Mouse (Mus musculus): ENCODE results near the gene Mrps21. TPM values are rescaled to one million over a fixed set of nuclear protein-coding genes. Genes with fewer than 3 reads are reported as not detected.
"Not testable (repeated sequence)": the region's sequence is repeated elsewhere in the genome, so short reads cannot be mapped to it uniquely, and the experiment has no call there.

Mrps21 gene
- polyA plus RNA-seq, 1 experiment from 2014 or later, result 315 TPM

DNA sequence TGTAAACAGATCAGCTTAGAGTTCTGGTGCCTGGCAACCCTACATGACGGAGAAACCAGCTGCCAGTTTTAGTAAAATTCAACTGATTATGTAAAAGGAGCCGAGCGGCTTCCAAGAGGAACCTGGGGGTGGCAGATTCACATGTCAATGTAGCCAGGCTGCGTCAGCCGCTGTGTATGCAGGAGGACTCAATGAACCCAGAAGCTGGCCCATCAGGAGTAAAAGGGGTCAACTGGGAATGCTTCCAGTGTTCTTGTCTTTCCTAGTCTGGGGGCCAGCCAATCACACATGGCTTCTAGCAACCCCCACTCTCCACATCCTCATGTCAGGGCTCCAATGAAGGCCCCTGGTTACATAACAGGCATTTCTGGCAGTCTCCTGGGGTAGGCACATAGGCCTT, 6.3 kb downstream of the Mrps21 start:
- H3K9ac ChIP-seq (ENCODE audit: low read depth, low read length), result no peak overlapping the region
- ATAC-seq (ENCODE audit: low read depth), result no peak
- DNase-seq (ENCODE audit: low spot score), result no peak
- no peaks in the 10 kb centered on the region for H3K9me3 ChIP-seq (ENCODE audit: control insufficient read depth, low read length)
- WGBS, result 95% methylated on average over 5 of the region's 5 CpGs
- no peaks in the 10 kb centered on the region for H3K4me1 ChIP-seq (ENCODE audit: control insufficient read depth, insufficient read depth, low read length)
- H3K27ac ChIP-seq (replicated peaks; ENCODE audit: low read depth, low read length), result no peak overlapping the region
- H3K4me3 ChIP-seq (ENCODE audit: low read depth, low read length), result no peak overlapping the region
- no peaks in the 10 kb centered on the region for H3K27me3 ChIP-seq (replicated peaks; ENCODE audit: control insufficient read depth, insufficient read depth, low read length)
- peaks cover 67% of the 10 kb centered on the region for H3K36me3 ChIP-seq (ENCODE audit: control insufficient read depth, insufficient read depth, low read length)
- H3K4me2 ChIP-seq (ENCODE audit: low read depth, low read length), result no peak overlapping the region

DNA sequence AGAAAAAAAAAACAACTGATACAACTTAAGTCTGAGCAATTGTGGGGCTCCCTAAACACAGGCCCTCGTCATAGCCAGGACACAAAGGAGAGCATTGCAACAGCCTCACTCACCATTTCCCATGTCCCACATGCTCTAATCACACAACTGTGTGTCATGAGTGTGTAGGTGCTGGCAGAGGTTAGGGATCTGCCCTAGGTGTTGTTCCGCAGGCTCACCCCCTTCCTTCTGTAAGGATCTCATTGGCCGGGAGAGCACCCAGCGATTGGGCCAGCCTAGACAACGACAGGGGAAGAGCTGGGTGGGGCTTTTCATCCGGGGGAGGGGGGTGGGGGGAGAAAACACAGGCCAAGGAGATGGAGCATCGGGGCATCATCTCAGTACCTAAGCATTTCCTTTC, 7.7 kb downstream of the Mrps21 start:
- no peaks in the 10 kb centered on the region for H3K27me3 ChIP-seq (replicated peaks; ENCODE audit: control insufficient read depth, insufficient read depth, low read length)
- no peaks in the 10 kb centered on the region for H3K9me3 ChIP-seq (ENCODE audit: control insufficient read depth, low read length)
- H3K9ac ChIP-seq (ENCODE audit: low read depth, low read length), result no peak overlapping the region
- no peak overlapping the region for H3K4me2 ChIP-seq (ENCODE audit: low read depth, low read length)
- no peak overlapping the region for H3K27ac ChIP-seq (replicated peaks; ENCODE audit: low read depth, low read length)
- H3K36me3 ChIP-seq (ENCODE audit: control insufficient read depth, insufficient read depth, low read length), result peaks cover 55% of the 10 kb centered on the region
- 74% methylated on average over 7 of the region's 7 CpGs for WGBS
- no peak overlapping the region for H3K4me3 ChIP-seq (ENCODE audit: low read depth, low read length)
- ATAC-seq (ENCODE audit: low read depth) (no peak), DNase-seq (ENCODE audit: low spot score) (no peak)
- no peaks in the 10 kb centered on the region for H3K4me1 ChIP-seq (ENCODE audit: control insufficient read depth, insufficient read depth, low read length)

DNA sequence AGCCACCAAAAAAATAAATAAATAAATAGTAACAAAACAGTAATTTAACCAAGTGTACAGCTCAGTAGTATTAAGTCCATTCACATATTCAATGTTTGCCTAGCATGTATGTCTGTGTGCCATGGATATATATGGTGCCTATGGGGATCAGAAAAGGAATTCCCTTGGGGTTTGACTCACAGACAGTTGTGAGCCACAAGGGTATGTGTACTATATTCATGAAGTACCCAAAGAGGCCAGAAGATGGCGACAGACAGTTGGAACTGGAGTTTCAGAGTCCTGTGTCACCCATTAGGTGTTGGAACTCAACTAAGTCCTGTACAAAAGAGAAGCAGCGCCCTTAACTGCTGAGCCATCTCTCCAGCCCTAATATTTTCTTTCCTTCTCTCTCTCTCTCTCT, 9.5 kb downstream of the Mrps21 start:
- peak; percentile 71 for ATAC-seq (ENCODE audit: low read depth)
- Histone ChIP-seq H3K4me2 (ENCODE audit: low read depth, low read length) (no peak overlapping the region), H3K4me1 (ENCODE audit: control insufficient read depth, insufficient read depth, low read length) (no peaks in the 10 kb centered on the region), H3K4me3 (ENCODE audit: low read depth, low read length) (no peak overlapping the region), H3K9ac (ENCODE audit: low read depth, low read length) (no peak overlapping the region), H3K9me3 (ENCODE audit: control insufficient read depth, low read length) (no peaks in the 10 kb centered on the region), H3K36me3 (ENCODE audit: control insufficient read depth, insufficient read depth, low read length) (peaks cover 39% of the 10 kb centered on the region), H3K27me3 (replicated peaks; ENCODE audit: control insufficient read depth, insufficient read depth, low read length) (no peaks in the 10 kb centered on the region), H3K27ac (replicated peaks; ENCODE audit: low read depth, low read length) (no peak overlapping the region)
- DNase-seq (ENCODE audit: low spot score), result peak; percentile 82
- WGBS, result 45% methylated on average over 2 of the region's 2 CpGs

DNA sequence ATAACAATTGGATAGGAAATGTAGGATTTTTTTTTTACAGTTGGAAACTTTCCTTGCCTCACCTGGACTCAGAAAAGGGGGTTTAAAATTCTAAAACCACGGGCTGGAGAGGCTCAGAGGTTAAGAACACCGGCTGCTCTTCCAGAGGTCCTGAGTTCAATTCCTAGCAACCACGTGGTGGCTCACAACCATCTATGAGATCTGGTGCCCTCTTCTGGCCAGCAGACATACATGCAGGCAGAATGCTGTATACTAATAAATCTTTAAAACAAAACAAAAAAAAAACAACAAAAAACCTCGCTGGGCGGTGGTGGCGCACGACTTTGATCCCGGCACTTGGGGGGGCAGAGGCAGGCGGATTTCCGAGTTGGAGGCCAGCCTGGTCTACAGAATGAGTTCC, 10.1 kb downstream of the Mrps21 start:
- 76% methylated on average over 10 of the region's 10 CpGs for WGBS
- no peak for DNase-seq (ENCODE audit: low spot score)
- H3K27me3 ChIP-seq (replicated peaks; ENCODE audit: control insufficient read depth, insufficient read depth, low read length), result no peaks in the 10 kb centered on the region
- ATAC-seq (ENCODE audit: low read depth), result no peak
- no peak overlapping the region for H3K4me2 ChIP-seq (ENCODE audit: low read depth, low read length)
- H3K27ac ChIP-seq (replicated peaks; ENCODE audit: low read depth, low read length), result no peak overlapping the region
- H3K9ac ChIP-seq (ENCODE audit: low read depth, low read length), result no peak overlapping the region
- no peak overlapping the region for H3K4me3 ChIP-seq (ENCODE audit: low read depth, low read length)
- no peaks in the 10 kb centered on the region for H3K9me3 ChIP-seq (ENCODE audit: control insufficient read depth, low read length)
- no peaks in the 10 kb centered on the region for H3K4me1 ChIP-seq (ENCODE audit: control insufficient read depth, insufficient read depth, low read length)
- peaks cover 35% of the 10 kb centered on the region for H3K36me3 ChIP-seq (ENCODE audit: control insufficient read depth, insufficient read depth, low read length)

DNA sequence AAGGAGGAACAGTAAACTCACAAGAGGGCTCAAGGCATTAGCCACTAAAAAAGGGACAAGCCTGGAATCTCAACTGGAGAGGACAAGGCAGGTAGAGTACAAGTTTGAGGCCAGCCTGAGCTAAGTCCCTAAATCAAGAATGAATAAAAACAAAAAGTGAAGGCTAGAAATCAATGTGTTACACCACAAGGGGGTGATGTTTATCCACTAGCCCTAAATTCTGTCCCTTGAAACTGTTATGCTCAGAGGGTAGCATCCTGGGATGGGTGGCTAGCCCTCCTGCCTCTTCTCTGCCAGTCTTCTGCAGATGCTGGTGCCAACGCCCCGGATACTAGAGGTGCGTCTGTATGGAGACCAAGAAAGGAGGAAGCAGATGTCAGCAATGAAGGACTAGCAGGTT, 11.0 kb downstream of the Mrps21 start:
- 89% methylated on average over 3 of the region's 3 CpGs for WGBS
- Histone ChIP-seq H3K4me2 (ENCODE audit: low read depth, low read length) (no peak overlapping the region), H3K27ac (replicated peaks; ENCODE audit: low read depth, low read length) (no peak overlapping the region), H3K36me3 (ENCODE audit: control insufficient read depth, insufficient read depth, low read length) (peaks cover 29% of the 10 kb centered on the region), H3K9me3 (ENCODE audit: control insufficient read depth, low read length) (no peaks in the 10 kb centered on the region), H3K27me3 (replicated peaks; ENCODE audit: control insufficient read depth, insufficient read depth, low read length) (no peaks in the 10 kb centered on the region), H3K4me3 (ENCODE audit: low read depth, low read length) (no peak overlapping the region), H3K4me1 (ENCODE audit: control insufficient read depth, insufficient read depth, low read length) (no peaks in the 10 kb centered on the region), H3K9ac (ENCODE audit: low read depth, low read length) (no peak overlapping the region)
- no peak for ATAC-seq (ENCODE audit: low read depth)
- no peak for DNase-seq (ENCODE audit: low spot score)

DNA sequence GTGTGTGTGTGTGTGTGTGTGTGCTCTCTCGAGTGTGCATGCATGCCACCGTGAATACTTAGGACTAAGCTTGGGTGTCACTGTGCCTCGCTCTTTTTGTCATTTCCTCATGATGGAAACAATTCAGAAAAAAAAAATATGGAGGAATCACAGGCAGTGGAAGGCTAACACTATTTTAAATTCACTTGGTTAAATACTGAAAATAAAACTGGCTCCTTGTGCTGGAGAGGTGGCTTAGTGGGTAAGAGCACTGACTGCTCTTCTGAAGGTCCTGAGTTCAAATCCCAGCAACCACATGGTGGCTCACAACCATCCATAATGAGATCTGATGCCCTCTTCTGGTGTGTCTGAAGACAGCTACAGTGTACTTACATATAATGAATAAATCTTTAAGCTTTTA, 13.0 kb downstream of the Mrps21 start:
- not testable (repeated sequence) for H3K27me3 ChIP-seq (replicated peaks; ENCODE audit: control insufficient read depth, insufficient read depth, low read length); ATAC-seq (ENCODE audit: low read depth); H3K27ac ChIP-seq (replicated peaks; ENCODE audit: low read depth, low read length); H3K4me1 ChIP-seq (ENCODE audit: control insufficient read depth, insufficient read depth, low read length); H3K4me2 ChIP-seq (ENCODE audit: low read depth, low read length); H3K9me3 ChIP-seq (ENCODE audit: control insufficient read depth, low read length); H3K4me3 ChIP-seq (ENCODE audit: low read depth, low read length); H3K9ac ChIP-seq (ENCODE audit: low read depth, low read length); DNase-seq (ENCODE audit: low spot score)
- WGBS, result 78% methylated on average over 3 of the region's 3 CpGs
- peaks cover 16% of the 10 kb centered on the region for H3K36me3 ChIP-seq (ENCODE audit: control insufficient read depth, insufficient read depth, low read length)

DNA sequence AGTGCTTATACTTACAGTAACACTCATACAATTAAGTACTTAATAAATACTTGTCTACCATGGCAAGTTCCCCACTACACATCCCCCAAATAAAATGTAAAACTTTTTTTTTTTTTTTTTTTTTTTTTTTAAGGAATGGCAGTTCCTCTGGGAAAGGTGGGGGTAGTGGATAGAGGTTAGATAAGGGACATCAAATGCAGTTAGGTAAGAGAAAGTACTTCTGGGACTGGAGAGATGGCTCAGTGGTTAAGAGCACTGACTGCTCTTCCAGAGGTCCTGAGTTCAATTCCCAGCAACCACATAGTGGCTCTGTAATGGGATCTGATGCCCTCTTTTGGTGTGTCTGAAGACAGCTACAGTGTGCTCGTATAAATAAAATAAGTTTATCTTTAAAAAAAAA, 14.3 kb downstream of the Mrps21 start:
- not testable (repeated sequence) for H3K9ac ChIP-seq (ENCODE audit: low read depth, low read length); H3K27me3 ChIP-seq (replicated peaks; ENCODE audit: control insufficient read depth, insufficient read depth, low read length); H3K27ac ChIP-seq (replicated peaks; ENCODE audit: low read depth, low read length); H3K4me1 ChIP-seq (ENCODE audit: control insufficient read depth, insufficient read depth, low read length); H3K4me3 ChIP-seq (ENCODE audit: low read depth, low read length); H3K9me3 ChIP-seq (ENCODE audit: control insufficient read depth, low read length); H3K4me2 ChIP-seq (ENCODE audit: low read depth, low read length); DNase-seq (ENCODE audit: low spot score); ATAC-seq (ENCODE audit: low read depth)
- H3K36me3 ChIP-seq (ENCODE audit: control insufficient read depth, insufficient read depth, low read length), result peaks cover 21% of the 10 kb centered on the region
- 75% methylated on average over 1 of the region's 1 CpGs for WGBS

DNA sequence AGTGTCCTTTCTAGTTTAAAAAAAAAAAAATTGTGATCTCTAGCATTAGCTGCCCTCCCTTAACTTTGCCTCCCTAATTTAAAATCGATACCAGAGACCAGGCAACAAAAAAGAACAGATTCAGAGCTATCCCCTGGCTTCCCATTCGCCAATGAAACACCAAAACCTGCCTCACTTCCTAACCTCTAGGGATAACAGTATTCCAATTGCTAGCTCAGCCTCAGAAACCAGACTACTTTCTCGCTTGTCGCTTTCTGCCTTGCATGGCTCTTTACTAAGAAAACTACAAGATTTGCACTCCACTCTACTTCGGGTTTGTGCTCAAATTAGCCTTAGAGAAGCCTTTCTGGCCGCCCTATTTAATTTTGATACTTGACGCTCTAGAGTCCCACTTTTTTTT, 15.2 kb downstream of the Mrps21 start:
- ATAC-seq (ENCODE audit: low read depth), result 0 out of 2 replicates have a peak, but pooled peaks have one; percentile 14
- WGBS, result 16% methylated on average over 7 of the region's 7 CpGs

DNA sequence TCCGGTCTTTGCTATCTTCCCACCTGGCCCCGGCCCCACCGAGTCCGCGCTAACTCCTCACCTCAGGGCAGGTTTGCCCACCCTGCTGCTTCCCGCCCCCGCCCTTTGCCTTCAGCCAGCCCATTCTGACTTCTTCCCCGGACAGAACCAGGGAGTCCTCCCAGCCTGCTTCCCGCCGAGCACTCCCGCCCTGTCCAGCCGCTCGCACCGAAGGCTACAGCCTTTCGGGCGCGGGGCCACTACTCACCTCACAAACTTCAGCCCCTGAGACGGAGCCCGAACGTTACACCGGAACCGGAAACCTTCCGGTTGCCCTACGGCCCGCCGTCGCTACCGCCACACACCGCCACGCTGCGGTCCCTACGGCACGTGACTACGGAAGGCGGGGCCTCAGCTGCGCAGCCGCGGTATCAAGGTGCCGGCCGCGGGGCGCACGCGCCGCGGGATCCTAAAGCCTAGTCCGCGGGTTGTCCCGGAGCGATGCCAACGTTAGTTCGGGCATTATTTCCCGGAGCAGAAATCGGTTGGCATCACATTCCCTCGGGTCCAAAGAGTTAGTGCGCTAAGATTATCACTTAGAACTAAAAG, 15.7 kb downstream of the Mrps21 start, which contains the start of gene Prpf3:
Gene Prpf3 (minus strand): TSS at position 384 of the 588 bp plus-strand sequence.
- Histone ChIP-seq H3K36me3 (ENCODE audit: control insufficient read depth, insufficient read depth, low read length) (peaks cover 29% of the 10 kb centered on the region), H3K4me3 (ENCODE audit: low read depth, low read length) (peak within 1 kb of the TSS; percentile 90), H3K27ac (replicated peaks; ENCODE audit: low read depth, low read length) (peak within 1 kb of the TSS; percentile 85), H3K4me2 (ENCODE audit: low read depth, low read length) (peak within 1 kb of the TSS; percentile 72), H3K9me3 (ENCODE audit: control insufficient read depth, low read length) (no peaks in the 10 kb centered on the region), H3K9ac (ENCODE audit: low read depth, low read length) (peak within 1 kb of the TSS; percentile 89), H3K4me1 (ENCODE audit: control insufficient read depth, insufficient read depth, low read length) (no peaks in the 10 kb centered on the region), H3K27me3 (replicated peaks; ENCODE audit: control insufficient read depth, insufficient read depth, low read length) (no peaks in the 10 kb centered on the region)
- DNase-seq (ENCODE audit: low spot score) (peak; percentile 96), ATAC-seq (ENCODE audit: low read depth) (peak; percentile 98)
- under 1% methylated on average over 41 of the region's 56 CpGs for WGBS

More for the DNA sequence above, 15.2 kb downstream of the Mrps21 start:
- DNase-seq (ENCODE audit: low spot score), result peak; percentile 23
- Histone ChIP-seq H3K4me3 (ENCODE audit: low read depth, low read length) (peak overlapping the region; percentile 90), H3K9ac (ENCODE audit: low read depth, low read length) (peak overlapping the region; percentile 89), H3K9me3 (ENCODE audit: control insufficient read depth, low read length) (no peaks in the 10 kb centered on the region), H3K36me3 (ENCODE audit: control insufficient read depth, insufficient read depth, low read length) (peaks cover 24% of the 10 kb centered on the region), H3K27me3 (replicated peaks; ENCODE audit: control insufficient read depth, insufficient read depth, low read length) (no peaks in the 10 kb centered on the region), H3K27ac (replicated peaks; ENCODE audit: low read depth, low read length) (peak overlapping the region; percentile 85), H3K4me2 (ENCODE audit: low read depth, low read length) (peak overlapping the region; percentile 72), H3K4me1 (ENCODE audit: control insufficient read depth, insufficient read depth, low read length) (no peaks in the 10 kb centered on the region)

All from embryonic facial prominence, embryonic 14.5 days (tissue).